Mouse (Mus musculus): ENCODE results near the gene Efcab1. TPM values are rescaled to one million over a fixed set of nuclear protein-coding genes. Genes with fewer than 3 reads are reported as not detected.

Efcab1 gene
- total and polyA plus RNA-seq, 3 experiments: not detected

DNA sequence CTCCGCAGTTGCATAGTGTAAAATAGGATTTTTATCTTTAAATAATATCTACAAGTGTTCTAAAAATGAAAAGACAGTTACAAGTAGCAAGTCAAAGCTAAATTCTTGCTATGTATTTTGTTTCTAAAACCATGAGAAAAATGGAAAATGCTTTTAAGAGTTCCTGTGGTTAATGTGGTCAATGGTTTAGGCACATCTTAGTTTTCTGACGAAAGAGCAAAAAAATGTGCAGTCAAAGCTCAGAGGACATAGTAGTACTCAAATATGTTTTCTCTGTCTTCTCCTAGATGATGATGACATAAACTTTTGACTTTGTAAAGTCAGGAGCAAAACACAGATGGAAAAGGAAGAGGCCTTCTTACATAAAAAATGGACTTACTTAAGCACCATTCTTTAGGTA lies 21.5 kb upstream of the Efcab1 start:
- Histone ChIP-seq H3K9me3 (replicated peaks; ENCODE audit: low read length) (no peaks in the 10 kb centered on the region), H3K79me2 (replicated peaks; ENCODE audit: control insufficient read depth, extremely low read depth, insufficient read depth, poor library complexity, severe bottlenecking) (no peaks in the 10 kb centered on the region), H3K27me3 (replicated peaks) (no peaks in the 10 kb centered on the region), H3K4me2 (ENCODE audit: insufficient read depth, low read depth, poor library complexity, severe bottlenecking) (peak overlapping the region; percentile 65), H3K27ac (ENCODE audit: insufficient read depth, low read depth) (peak overlapping the region; percentile 32; the same call in 1 of the 2 replicates), H3K9ac (ENCODE audit: insufficient read depth, low read depth) (no peak overlapping the region), H3K4me1 (ENCODE audit: control insufficient read depth in 1 of 2, insufficient read depth in 2 of 2) (peaks cover 13 to 18% of the 10 kb centered on the region in 2 experiments), H3K36me3 (replicated peaks in 1 of 2; ENCODE audit: control insufficient read depth in 1 of 2, insufficient read depth in 1 of 2, low read length in 1 of 2) (no peaks in the 10 kb centered on the region), H3K4me3 (replicated peaks in 1 of 3; ENCODE audit: low read depth in 2 of 3, low read length in 2 of 3, poor library complexity in 1 of 3) (no peak overlapping the region)
- dilution Hi-C loops (cut with MboI; ENCODE audit: extremely low pct_ligation_motif_present, extremely low pct_unique_long_range_greater_than_20kb, low sequenced_read_pairs): no loop called here
- in situ Hi-C loops (cut with MboI; ENCODE audit: low pct_ligation_motif_present, low pct_unique_long_range_greater_than_20kb, low sequenced_read_pairs): no loop called here
- TF ChIP-seq BHLHE40 (IDR thresholded peaks at IDR 0.05; ENCODE audit: low read depth, low read length) (no peak), ZNF384 (IDR thresholded peaks at IDR 0.05; ENCODE audit: low read depth, low read length) (peak; percentile 25; the same call in 1 of the 2 replicates), RCOR1 (conservative IDR thresholded peaks at IDR 0.05; ENCODE audit: low read depth, low read length) (no peak), JUND (conservative IDR thresholded peaks at IDR 0.05; ENCODE audit: low read depth, low read length) (no peak), ETS1 (conservative IDR thresholded peaks at IDR 0.05; ENCODE audit: low read depth, low read length) (no peak), ZC3H11A (IDR thresholded peaks at IDR 0.05; ENCODE audit: low read depth, low read length) (no peak), MAZ (IDR thresholded peaks at IDR 0.05; ENCODE audit: low read depth, low read length) (no peak), USF2 (conservative IDR thresholded peaks at IDR 0.05; ENCODE audit: low read depth, low read length) (no peak), MAFK (IDR thresholded peaks at IDR 0.05; ENCODE audit: insufficient replicate concordance, low read length) (0 out of 2 replicates have a peak, but pooled peaks have one; percentile 18), GABPA (IDR thresholded peaks at IDR 0.05; ENCODE audit: insufficient replicate concordance, low read depth, low read length) (no peak), SMC3 (IDR thresholded peaks at IDR 0.05; ENCODE audit: low read depth, low read length) (no peak), EP300 (IDR thresholded peaks at IDR 0.05; ENCODE audit: low read length) (peak; percentile 33; the same call in 1 of the 2 replicates), ZKSCAN1 (IDR thresholded peaks at IDR 0.05; ENCODE audit: borderline replicate concordance, low read depth, low read length) (no peak), USF1 (IDR thresholded peaks at IDR 0.05; ENCODE audit: low read depth, low read length) (no peak), CHD1 (IDR thresholded peaks at IDR 0.05; ENCODE audit: low read depth, low read length) (no peak), POLR2A (IDR thresholded peaks at IDR 0.05; ENCODE audit: low read depth, low read length) (no peak), TBP (conservative IDR thresholded peaks at IDR 0.05; ENCODE audit: low read depth, low read length) (no peak), NRF1 (IDR thresholded peaks at IDR 0.05; ENCODE audit: low read depth, low read length) (no peak), POLR2AphosphoS2 (IDR thresholded peaks at IDR 0.05; ENCODE audit: low read depth, low read length) (no peak), ZMIZ1 (IDR thresholded peaks at IDR 0.05; ENCODE audit: low read depth, low read length) (no peak), ELF1 (IDR thresholded peaks at IDR 0.05; ENCODE audit: low read depth, low read length) (no peak), NELFE (IDR thresholded peaks at IDR 0.05; ENCODE audit: low read depth, low read length) (no peak), MYC (IDR thresholded peaks at IDR 0.05; ENCODE audit: low read depth, low read length) (no peak)
- DNase-seq (ENCODE audit: extremely low read depth): peak; percentile 16

Data from CH12.LX (cell line).